15 mouse cellular contexts compared by ENCODE assay signal in genomic region chr19:59128531-59129204, GRCm38 (mm10). TPM values are rescaled to one million over a fixed set of nuclear protein-coding genes. Genes with fewer than 3 reads are reported as not detected.
"Had no signal": no experiment of that assay in that cellular context is flagged by ENCODE, and none has a peak within 500 bp of the region (broad histone marks: within the 10 kb centered on the region; RNA-seq: fewer than 3 reads in every experiment).

No protein-coding gene starts in this region.

- H3K4me1 ChIP-seq: liver, embryonic 15.5 days had no signal

- H3K27me3 ChIP-seq: liver, embryonic 15.5 days had no signal

- H3K4me3 ChIP-seq: layer of hippocampus, adult 2 months; limb, embryonic 10.5 days; liver, embryonic 15.5 days; midbrain, embryonic 15.5 days had no signal

- ATAC-seq: lung, postnatal 0 days; midbrain, embryonic 15.5 days had no signal

- DNase-seq: kidney, postnatal 10 days; kidney, postnatal 4 days; lung, adult 2 months; lung, postnatal 36 days; thymus, adult 18-20 months; thymus, postnatal 14 days had no signal

- H3K36me3 ChIP-seq: limb, embryonic 10.5 days; liver, embryonic 15.5 days; midbrain, embryonic 15.5 days had no signal

- H3K9me3 ChIP-seq: limb, embryonic 10.5 days; liver, embryonic 15.5 days; midbrain, embryonic 15.5 days had no signal

- H3K27ac ChIP-seq: layer of hippocampus, adult 2 months; limb, embryonic 10.5 days; liver, embryonic 15.5 days; midbrain, embryonic 15.5 days had no signal

- H3K4me2 ChIP-seq: liver, embryonic 11.5 days; liver, embryonic 15.5 days; midbrain, embryonic 15.5 days had no signal

- H3K9ac ChIP-seq: liver, embryonic 15.5 days; midbrain, embryonic 15.5 days had no signal

RNA-seq across cellular contexts. Expression of gene Vax1, which starts 41.2 kb away (rescaled TPM):
- polyA plus RNA-seq: kidney, embryonic 14.5 days; limb, embryonic 10.5 days; liver, embryonic 11.5 days; liver, embryonic 15.5 days; lung, adult 2 months; lung, postnatal 0 days; neural tube, embryonic 14.5 days; stomach, embryonic 14.5 days had no signal
